Mouse (Mus musculus) cerebellum, postnatal 14 days (tissue): ENCODE measurements around the gene Dnm2.

Source experiments
- DNase-seq, 2 experiments: peaks; one replicate each; pipeline ENCODE4 v3.0.0; 2021; ENCODE audit warnings: mixed read lengths in 2 of 2

Dnm2 gene

GRCm38 (mm10) chr9:21547075-21547941 is 122.6 kb downstream of the Dnm2 start:
- peak; percentile 53 to 62 for DNase-seq

DNA sequence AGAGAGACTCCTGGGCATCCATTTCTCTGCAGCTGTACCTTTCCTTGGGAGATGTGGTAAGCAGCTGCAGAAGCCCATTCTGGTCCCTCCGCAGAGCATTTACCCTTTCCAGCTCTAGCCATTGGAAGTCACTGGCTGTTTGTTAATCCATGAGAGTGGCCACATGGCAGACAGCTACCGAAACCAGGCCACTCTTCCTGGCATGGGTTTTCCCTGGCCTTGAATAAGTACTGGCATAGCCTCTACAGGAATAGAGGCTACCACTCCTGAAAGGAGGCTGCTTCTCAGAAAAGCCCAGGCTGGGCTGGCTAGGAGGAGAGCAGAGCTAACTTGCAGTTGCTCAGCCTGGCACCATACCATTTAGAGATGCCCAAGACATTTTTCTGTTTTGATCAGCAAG is 126.3 kb downstream of the Dnm2 start:
- DNase-seq = no peak

GRCm38 (mm10) chr9:21553607-21554273 is 129.0 kb downstream of the Dnm2 start:
- DNase-seq = no peak

DNA sequence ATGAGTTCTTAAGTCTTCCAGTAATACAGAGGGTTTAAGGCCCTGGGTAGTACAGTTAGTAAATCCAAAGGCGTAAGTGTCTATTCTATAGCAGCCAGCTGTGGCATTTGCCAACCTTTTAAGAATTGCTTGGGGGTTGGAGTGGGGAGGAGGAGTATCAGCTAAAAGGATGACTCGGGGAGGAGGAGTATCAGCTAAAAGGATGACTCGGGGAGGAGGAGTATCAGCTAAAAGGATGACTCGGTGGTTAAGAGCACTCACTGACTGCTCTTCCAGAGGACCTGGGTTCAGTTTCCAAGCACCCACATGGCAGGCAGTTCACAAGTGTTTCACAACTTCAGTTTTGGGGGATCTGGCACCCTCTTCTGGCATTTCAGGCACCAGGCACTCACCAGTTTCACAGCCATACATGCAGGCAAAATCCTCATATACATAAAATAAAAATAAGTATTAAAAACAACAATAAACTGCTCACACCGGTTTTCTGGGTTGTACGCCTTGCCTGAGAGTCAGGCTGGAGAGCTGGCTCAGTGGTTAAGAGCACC is 130.6 kb downstream of the Dnm2 start:
- DNase-seq = no peak

- DNase-seq = no peak
These were observed 132.3 kb downstream of the Dnm2 start for GRCm38 (mm10) chr9:21556996-21557395.
